In genomic region chr16:42339512-42339911, GRCm38 (mm10) we compare ENCODE assay signal across 8 mouse cellular contexts. TPM values are rescaled to one million over a fixed set of nuclear protein-coding genes. Genes with fewer than 3 reads are reported as not detected.
A peak's percentile ranks its signal among the peaks of the same experiment; 100 is the strongest.
DNase-seq lines count a peak whose midpoint lies in the region; ATAC-seq and TF ChIP-seq lines count a peak whose summit lies in the region.

No protein-coding gene starts in this region.

- peaks cover 6% of the 10 kb centered on the region for H3K27me3 ChIP-seq in E14TG2a.4 (ENCODE audit: insufficient read depth, low read length)
- no peaks in the 10 kb centered on the region; the same call in 1 of the 2 replicates for H3K27me3 ChIP-seq in embryonic facial prominence, embryonic 14.5 days (replicated peaks; ENCODE audit: control insufficient read depth, insufficient read depth, low read length)
- 0 out of 2 replicates have a peak, but pooled peaks cover 5% of the 10 kb centered on the region for H3K27me3 ChIP-seq in limb, embryonic 13.5 days

- no peaks in the 10 kb centered on the region for H3K36me3 ChIP-seq in E14TG2a.4 (ENCODE audit: insufficient read depth, low read length)
- no peaks in the 10 kb centered on the region for H3K36me3 ChIP-seq in embryonic facial prominence, embryonic 14.5 days (ENCODE audit: control insufficient read depth, insufficient read depth, low read length)
- H3K36me3 ChIP-seq in limb, embryonic 13.5 days = no peaks in the 10 kb centered on the region

- ATAC-seq in cerebellum, adult (ENCODE audit: insufficient number of reproducible peaks, low FRiP score, low TSS enrichment) = 0 out of 2 replicates have a peak, but pooled peaks have one; percentile 24
- ATAC-seq in embryonic facial prominence, embryonic 14.5 days (ENCODE audit: low read depth) = no peak
- no peak for ATAC-seq in limb, embryonic 13.5 days (ENCODE audit: low FRiP score, low read depth)

- WGBS in embryonic facial prominence, embryonic 14.5 days = 0% methylated on average over 10 of the region's 10 CpGs
- WGBS in limb, embryonic 13.5 days = under 1% methylated on average over 10 of the region's 10 CpGs

- peak overlapping the region; percentile 62 for H3K9ac ChIP-seq in embryonic facial prominence, embryonic 14.5 days (ENCODE audit: low read depth, low read length)
- peak overlapping the region; percentile 53 for H3K9ac ChIP-seq in limb, embryonic 13.5 days

- DNase-seq in cerebellum, postnatal 4 days (ENCODE audit: low spot score in 2 of 2) = no peak
- peak; percentile 43 for DNase-seq in embryonic facial prominence, embryonic 14.5 days (ENCODE audit: low spot score)
- peak; percentile 39 for DNase-seq in right cerebral cortex, postnatal 25 days
- no peak for DNase-seq in urinary bladder, postnatal 14 days (ENCODE audit: low spot score)
- DNase-seq in ovary, adult 18-20 months (ENCODE audit: low spot score) = no peak

- H3K4me2 ChIP-seq in embryonic facial prominence, embryonic 14.5 days (ENCODE audit: low read depth, low read length) = peak overlapping the region; percentile 75
- peak overlapping the region; percentile 80 for H3K4me2 ChIP-seq in limb, embryonic 13.5 days (replicated peaks)

- peak overlapping the region; percentile 72 for H3K4me3 ChIP-seq in E14TG2a.4 (replicated peaks; ENCODE audit: low read length)
- H3K4me3 ChIP-seq in embryonic facial prominence, embryonic 14.5 days (ENCODE audit: low read depth, low read length) = peak overlapping the region; percentile 51
- peak overlapping the region; percentile 46 for H3K4me3 ChIP-seq in limb, embryonic 13.5 days

- no peak for TF ChIP-seq CTCF in E14TG2a.4 (conservative IDR thresholded peaks at IDR 0.05; ENCODE audit: low read length)

- H3K27ac ChIP-seq in embryonic facial prominence, embryonic 14.5 days (replicated peaks; ENCODE audit: low read depth, low read length) = peak overlapping the region; percentile 33; the same call in 1 of the 2 replicates
- no peak overlapping the region for H3K27ac ChIP-seq in limb, embryonic 13.5 days

- H3K4me1 ChIP-seq in E14TG2a.4 (replicated peaks; ENCODE audit: low read depth, low read length) = peaks cover 50% of the 10 kb centered on the region
- peaks cover 29% of the 10 kb centered on the region for H3K4me1 ChIP-seq in embryonic facial prominence, embryonic 14.5 days (ENCODE audit: control insufficient read depth, insufficient read depth, low read length)
- peaks cover 33% of the 10 kb centered on the region for H3K4me1 ChIP-seq in limb, embryonic 13.5 days

- H3K9me3 ChIP-seq in E14TG2a.4 (ENCODE audit: low read length) = no peaks in the 10 kb centered on the region
- H3K9me3 ChIP-seq in embryonic facial prominence, embryonic 14.5 days (ENCODE audit: control insufficient read depth, low read length) = no peaks in the 10 kb centered on the region
- no peaks in the 10 kb centered on the region for H3K9me3 ChIP-seq in limb, embryonic 13.5 days

RNA-seq across cellular contexts. Expression of gene Gap43, which starts 0.9 kb away (rescaled TPM):
- 141 and 149 TPM in 2 replicates for polyA plus RNA-seq in embryonic facial prominence, embryonic 14.5 days (2014; fragmentation: Nextera tagmentation; extraction: Ambion mirVana)
- 41.8 and 43.7 TPM in 2 replicates for polyA plus RNA-seq in limb, embryonic 13.5 days (2015; fragmentation: Nextera tagmentation; extraction: Ambion mirVana)

Comparison
In these comparisons a context has a peak if more than half of its experiments do, and no peak if none do; other contexts are left out.
1. DNase-seq: peak in embryonic facial prominence, embryonic 14.5 days (single experiment) and right cerebral cortex, postnatal 25 days (single experiment); none in cerebellum, postnatal 4 days (0 of 2), urinary bladder, postnatal 14 days (single experiment) and ovary, adult 18-20 months (single experiment).
2. Peak in every context shown above with its lines, with median percentiles within 50 percentile points of each other: H3K4me3 ChIP-seq.